Mouse (Mus musculus) limb, embryonic 14.5 days (tissue): ENCODE measurements around the gene Fam193b. TPM values are rescaled to one million over a fixed set of nuclear protein-coding genes. Genes with fewer than 3 reads are reported as not detected.
A peak's percentile ranks its signal among the peaks of the same experiment; 100 is the strongest.
"Not testable (repeated sequence)": the region's sequence is repeated elsewhere in the genome, so short reads cannot be mapped to it uniquely, and the experiment has no call there.

ENCODE experiments used
- ATAC-seq: fragments of 200-750 bp; cut with Nextera tagmentation; 2 replicates; pipeline ENCODE4 v1.8.0; 2017; ENCODE audit warnings: low read depth, moderate number of reproducible peaks, moderate TSS enrichment; ENCODE audit not compliant: low FRiP score
- DNase-seq: peaks from one replicate; pipeline ENCODE4 v3.0.0-alpha.2; 2015; ENCODE audit warnings: low spot score
- H3K27ac ChIP-seq: fragments of 300-500 bp; sonication (generic); replicated peaks from 2 replicates; pipeline ENCODE4 v1.5.1; 2014; ENCODE audit warnings: low read depth, mild to moderate bottlenecking, low read length, moderate library complexity, mixed read lengths
- H3K27me3 ChIP-seq: fragments of 300-500 bp; sonication (generic); 2 replicates; pipeline ENCODE4 v1.6.1; 2014; ENCODE audit warnings: low read length, mixed read lengths; ENCODE audit not compliant: control insufficient read depth, insufficient read depth
- H3K36me3 ChIP-seq: fragments of 300-500 bp; sonication (generic); 2 replicates; pipeline ENCODE4 v1.6.1; 2014; ENCODE audit warnings: mild to moderate bottlenecking, low read length, moderate library complexity, mixed read lengths; ENCODE audit not compliant: control insufficient read depth, insufficient read depth
- H3K4me1 ChIP-seq: fragments of 300-500 bp; sonication (generic); 2 replicates; pipeline ENCODE4 v1.6.1; 2014; ENCODE audit warnings: antibody characterized with exemption, low read length, mixed read lengths; ENCODE audit not compliant: control insufficient read depth, insufficient read depth
- H3K4me2 ChIP-seq: fragments of 300-500 bp; sonication (generic); replicated peaks from 2 replicates; pipeline ENCODE4 v1.6.1; 2014; ENCODE audit warnings: low read depth, mild to moderate bottlenecking, low read length, moderate library complexity; ENCODE audit not compliant: severe bottlenecking
- H3K4me3 ChIP-seq: fragments of 300-500 bp; sonication (generic); replicated peaks from 2 replicates; pipeline ENCODE4 v1.5.1; 2014; ENCODE audit warnings: low read length
- H3K9ac ChIP-seq: fragments of 300-500 bp; sonication (generic); 2 replicates; pipeline ENCODE4 v1.6.1; 2014; ENCODE audit warnings: mild to moderate bottlenecking, low read depth, low read length, moderate library complexity; ENCODE audit not compliant: severe bottlenecking
- H3K9me3 ChIP-seq: fragments of 300-500 bp; sonication (generic); 2 replicates; pipeline ENCODE4 v1.6.1; 2016; ENCODE audit warnings: low read length; ENCODE audit not compliant: control insufficient read depth
- POLR2A ChIP-seq: fragments of 200-500 bp; IDR thresholded peaks from 2 replicates; pipeline ENCODE4 v1.8.0; 2012; ENCODE audit warnings: inconsistent platforms, mild to moderate bottlenecking, moderate library complexity, borderline replicate concordance; ENCODE audit not compliant: insufficient read depth, insufficient read length; ENCODE audit errors: extremely low read depth
- WGBS: fragments of 180-500 bp; shearing (Covaris S2); extraction: QIAGEN DNeasy Blood & Tissue Kit; methylation state at CpG from one replicate; pipeline ENCODE4 v1.1.7; 2014; 5-methylcytosine and 5-hydroxymethylcytosine counted together
- polyA plus RNA-seq, 2 experiments: library from polyadenylated mRNA; depleted of rRNA in 1 of 2; stranded (reverse) in 1 of 2; unstranded in 1 of 2; fragments of >200 nt; fragmentation: Nextera tagmentation in 1 of 2; extraction: Ambion mirVana in 1 of 2; gene quantifications; 2 replicates each; pipeline versions ENCODE4 v1.2.1 to v1.2.3; 2012 to 2014

Fam193b gene
- polyA plus RNA-seq, 2 experiments, result 35.9 to 140 TPM

DNA sequence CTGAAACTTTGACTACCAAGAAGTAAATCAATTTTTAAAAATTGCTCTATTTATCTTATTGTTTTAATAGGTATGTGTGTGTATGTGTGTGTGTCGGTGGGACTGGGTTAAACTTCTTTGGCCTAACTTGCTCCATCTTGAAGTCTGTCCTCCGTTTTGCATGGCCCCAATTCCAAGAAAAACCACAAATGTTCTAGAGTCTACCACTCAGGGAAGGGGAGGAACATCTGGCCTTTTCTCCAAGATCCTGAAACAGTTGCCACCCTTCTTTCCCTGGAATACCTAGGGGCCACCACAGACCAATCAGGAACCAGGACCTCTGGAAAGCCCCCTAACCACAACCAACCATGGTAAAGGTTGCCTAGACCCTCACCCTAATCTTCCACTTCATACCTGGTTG is 1.1 kb upstream of the Fam193b start:
- no peak overlapping the region for H3K4me3 ChIP-seq

DNA sequence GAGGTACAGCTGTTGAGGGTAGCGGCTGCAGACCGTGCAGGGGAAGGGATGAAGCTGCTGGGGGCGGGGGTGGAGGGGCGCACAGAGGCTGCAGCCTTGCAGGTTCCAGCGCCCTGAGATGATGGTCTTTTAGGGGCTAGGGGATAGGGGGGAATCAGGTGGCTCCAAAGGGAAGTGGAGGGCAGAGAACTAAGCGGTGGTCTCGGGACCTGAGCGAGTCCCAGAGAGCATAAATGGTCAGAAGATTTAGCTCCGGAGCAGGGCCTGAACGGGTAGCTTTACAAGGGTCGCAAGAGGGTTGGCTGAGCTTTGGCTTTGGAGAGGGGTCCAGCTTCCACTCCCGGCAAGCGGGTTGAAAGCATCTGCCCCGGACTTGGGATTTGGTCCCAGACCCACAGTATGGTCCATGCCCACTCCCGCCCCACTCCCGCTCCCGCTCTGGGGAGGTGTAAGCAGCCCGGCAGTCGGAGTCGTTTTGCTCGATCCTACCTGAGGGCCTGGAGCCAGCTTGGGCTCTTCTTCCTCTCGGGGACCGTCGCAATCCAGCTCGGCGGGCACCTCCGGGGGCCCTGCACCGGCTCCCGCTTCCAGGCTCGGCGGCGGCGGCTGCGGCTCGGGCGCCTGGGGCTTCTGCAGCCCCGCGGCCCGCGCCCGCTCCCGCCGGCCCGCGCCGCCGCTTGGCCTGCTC is 490 bp downstream of the Fam193b start:
- peak; percentile 64 for ATAC-seq
- Histone ChIP-seq H3K9ac (peak overlapping the region; percentile 92), H3K9me3 (no peaks in the 10 kb centered on the region), H3K4me2 (peak overlapping the region; percentile 92), H3K4me1 (peaks cover 14% of the 10 kb centered on the region), H3K27me3 (no peaks in the 10 kb centered on the region), H3K4me3 (peak overlapping the region; percentile 92), H3K27ac (peak overlapping the region; percentile 94), H3K36me3 (peaks cover 26% of the 10 kb centered on the region)
- no peak for TF ChIP-seq POLR2A
- DNase-seq, result peak; percentile 16
- WGBS, result 1% methylated on average over 27 of the region's 47 CpGs

More for the DNA sequence above, 1.1 kb upstream of the Fam193b start:
- H3K4me1 ChIP-seq, result peaks cover 14% of the 10 kb centered on the region
- TF ChIP-seq POLR2A, result no peak
- H3K27me3 ChIP-seq, result no peaks in the 10 kb centered on the region
- no peak overlapping the region for H3K9ac ChIP-seq
- peaks cover 20% of the 10 kb centered on the region for H3K36me3 ChIP-seq
- DNase-seq (no peak), ATAC-seq (no peak)
- no peak overlapping the region for H3K27ac ChIP-seq
- H3K4me2 ChIP-seq, result peak overlapping the region; percentile 92; the same call in 1 of the 2 replicates
- WGBS, result 75% methylated on average over 2 of the region's 2 CpGs
- H3K9me3 ChIP-seq, result no peaks in the 10 kb centered on the region

DNA sequence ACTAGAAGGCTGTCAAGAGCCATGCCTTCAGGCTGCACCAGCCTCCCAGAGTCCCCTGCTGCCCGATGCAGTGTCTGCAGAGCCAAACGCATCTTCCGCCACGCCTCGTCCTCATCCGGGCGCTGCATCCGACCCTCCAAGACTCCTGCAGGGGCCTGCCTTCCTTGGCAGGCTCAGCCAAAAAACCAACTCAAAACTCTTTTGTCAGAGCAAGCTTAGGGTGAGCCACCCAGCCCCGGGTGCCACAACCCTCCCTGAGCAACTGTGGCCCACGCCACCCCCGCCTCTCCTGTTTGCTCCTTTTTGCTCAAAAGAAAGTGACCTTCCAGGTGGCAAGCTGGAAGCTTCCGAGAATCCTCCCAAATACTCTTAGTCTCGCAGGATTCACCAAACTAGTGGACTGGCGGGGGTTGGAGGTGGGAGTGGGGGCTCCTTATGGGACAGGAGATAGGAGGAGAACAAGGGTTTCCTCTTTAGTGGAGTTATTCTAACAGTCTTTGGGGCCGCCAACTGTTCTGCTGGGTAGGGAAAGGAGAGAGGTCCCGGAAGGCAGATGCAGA is 1.1 kb downstream of the Fam193b start:
- Histone ChIP-seq H3K9ac (peak overlapping the region; percentile 92), H3K4me1 (peaks cover 14% of the 10 kb centered on the region), H3K27ac (peak overlapping the region; percentile 94), H3K36me3 (peaks cover 26% of the 10 kb centered on the region), H3K9me3 (no peaks in the 10 kb centered on the region), H3K27me3 (no peaks in the 10 kb centered on the region), H3K4me3 (peak overlapping the region; percentile 92), H3K4me2 (peak overlapping the region; percentile 92)
- WGBS, result 7% methylated on average over 16 of the region's 16 CpGs
- no peak for TF ChIP-seq POLR2A
- DNase-seq (no peak), ATAC-seq (no peak; the same call in 1 of the 2 replicates)

DNA sequence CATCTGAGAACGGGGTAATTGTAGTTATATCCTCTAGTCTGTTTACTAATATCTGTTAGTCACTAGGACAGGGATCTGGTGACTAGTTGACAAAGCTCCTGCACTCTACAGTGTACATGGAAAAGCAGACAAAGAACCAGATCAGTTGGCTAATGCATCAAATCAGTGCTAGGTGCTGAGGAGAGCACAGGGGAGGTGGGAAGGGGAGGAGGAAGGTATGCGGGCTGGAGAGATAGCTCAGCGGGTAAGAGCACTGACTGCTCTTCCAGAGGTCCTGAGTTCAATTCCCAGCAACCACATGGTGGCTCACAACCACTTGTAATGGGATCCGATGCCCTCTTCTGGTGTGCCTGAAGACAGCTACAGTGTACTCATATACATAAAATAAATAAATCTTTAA is 2.4 kb downstream of the Fam193b start:
- Histone ChIP-seq H3K4me1 (peaks cover 14% of the 10 kb centered on the region), H3K36me3 (peaks cover 29% of the 10 kb centered on the region)
- not testable (repeated sequence) for H3K4me3 ChIP-seq, ATAC-seq, H3K9me3 ChIP-seq, H3K4me2 ChIP-seq, DNase-seq, H3K9ac ChIP-seq, H3K27me3 ChIP-seq, H3K27ac ChIP-seq
- WGBS, result 92% methylated on average over 4 of the region's 4 CpGs

DNA sequence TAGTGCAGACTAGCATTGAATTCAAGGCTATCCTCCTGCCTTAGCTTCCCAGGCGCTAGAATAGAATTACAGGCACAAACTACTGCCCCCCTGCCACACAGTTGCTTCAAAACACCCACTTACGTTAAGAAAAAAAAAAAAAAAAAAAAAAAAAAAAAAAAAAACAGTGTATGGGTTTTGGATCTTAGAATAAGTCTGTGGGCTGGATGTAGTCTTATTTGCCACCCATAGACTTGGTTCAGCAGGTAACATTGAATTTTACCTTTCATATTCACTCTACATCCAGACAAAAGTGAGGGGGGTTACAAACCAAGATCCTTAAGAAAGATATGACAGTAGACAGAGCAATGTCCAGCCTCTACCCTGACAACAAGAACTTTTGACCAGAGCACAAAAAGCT is 3.0 kb downstream of the Fam193b start:
- TF ChIP-seq POLR2A, result no peak
- 84% methylated on average over 2 of the region's 2 CpGs for WGBS
- H3K36me3 ChIP-seq, result peaks cover 29% of the 10 kb centered on the region

More for the DNA sequence above, 3.0 kb downstream of the Fam193b start:
- Histone ChIP-seq H3K9me3 (no peaks in the 10 kb centered on the region), H3K4me3 (no peak overlapping the region), H3K27ac (no peak overlapping the region), H3K27me3 (no peaks in the 10 kb centered on the region), H3K9ac (no peak overlapping the region), H3K4me1 (peaks cover 14% of the 10 kb centered on the region), H3K4me2 (no peak overlapping the region)
- DNase-seq (no peak), ATAC-seq (no peak)
